Mouse (Mus musculus) MEL (cell line): Measurements from ENCODE around the gene Lrrc46.

Experiments used
- CTCF ChIP-seq, 3 experiments: IDR thresholded peaks in 2 of 3; conservative IDR thresholded peaks in 1 of 3; 2 replicates each; pipeline ENCODE4 v1.5.1; 2011 to 2012; ENCODE audit warnings: low read length in 3 of 3, low read depth in 2 of 3, mild to moderate bottlenecking in 2 of 3, improper control_type of control experiment in 1 of 3, inconsistent platforms in 1 of 3, mixed read lengths in 1 of 3, moderate library complexity in 1 of 3; ENCODE audit not compliant: control insufficient read depth in 1 of 3, insufficient read depth in 1 of 3, poor library complexity in 1 of 3, severe bottlenecking in 1 of 3
- GATA1 ChIP-seq: IDR thresholded peaks from 2 replicates; pipeline ENCODE4 v1.6.1; 2011; ENCODE audit warnings: low read depth, low read length, improper control_type of control experiment
- POLR2A ChIP-seq, 2 experiments: IDR thresholded peaks; 2 replicates each; pipeline ENCODE4 v1.6.1; 2011 to 2012; ENCODE audit warnings: low read length in 2 of 2, mild to moderate bottlenecking in 2 of 2, control low read depth in 1 of 2, improper control_type of control experiment in 1 of 2, low read depth in 1 of 2, moderate library complexity in 1 of 2; ENCODE audit not compliant: control insufficient read depth in 1 of 2, insufficient read depth in 1 of 2, poor library complexity in 1 of 2
- POLR2AphosphoS2 ChIP-seq: IDR thresholded peaks from 2 replicates; pipeline ENCODE4 v1.6.1; 2011; ENCODE audit warnings: low read length, improper control_type of control experiment
- POLR2AphosphoS5 ChIP-seq: IDR thresholded peaks from 2 replicates; pipeline ENCODE4 v1.6.1; 2012; ENCODE audit warnings: low read depth, borderline replicate concordance, mild to moderate bottlenecking, inconsistent platforms, low read length, moderate library complexity, mixed read lengths
- TAL1 ChIP-seq: IDR thresholded peaks from 2 replicates; pipeline ENCODE4 v1.6.1; 2012; ENCODE audit warnings: mild to moderate bottlenecking, inconsistent platforms, low read length, moderate library complexity, mixed read lengths

- TF ChIP-seq POLR2A (IDR thresholded peaks at IDR 0.05; ENCODE audit: control insufficient read depth in 1 of 2, insufficient read depth in 1 of 2, low read depth in 1 of 2, low read length in 2 of 2, poor library complexity in 1 of 2), result no peak
- TF ChIP-seq POLR2AphosphoS2, result no peak
- TF ChIP-seq CTCF (IDR thresholded peaks at IDR 0.05 in 2 of 3, conservative IDR thresholded peaks at IDR 0.05 in 1 of 3; ENCODE audit: control insufficient read depth in 1 of 3, insufficient read depth in 1 of 3, low read depth in 2 of 3, low read length in 3 of 3, poor library complexity in 1 of 3, severe bottlenecking in 1 of 3), result no peak
- no peak for TF ChIP-seq TAL1
- TF ChIP-seq POLR2AphosphoS5, result no peak
- no peak for TF ChIP-seq GATA1
Observed at GRCm38 (mm10) chr11:97019345-97019708, 21.9 kb downstream of the Lrrc46 start.
